Mouse (Mus musculus) adrenal gland (tissue): ENCODE data around the gene Gm6993.

Experiments
- intact Hi-C: fragments of 180-260 bp; cut with DNase I; formaldehyde crosslinking; loops from one replicate; pipeline ENCODE4 v1.15.1; 2025

Gm6993 gene

DNA sequence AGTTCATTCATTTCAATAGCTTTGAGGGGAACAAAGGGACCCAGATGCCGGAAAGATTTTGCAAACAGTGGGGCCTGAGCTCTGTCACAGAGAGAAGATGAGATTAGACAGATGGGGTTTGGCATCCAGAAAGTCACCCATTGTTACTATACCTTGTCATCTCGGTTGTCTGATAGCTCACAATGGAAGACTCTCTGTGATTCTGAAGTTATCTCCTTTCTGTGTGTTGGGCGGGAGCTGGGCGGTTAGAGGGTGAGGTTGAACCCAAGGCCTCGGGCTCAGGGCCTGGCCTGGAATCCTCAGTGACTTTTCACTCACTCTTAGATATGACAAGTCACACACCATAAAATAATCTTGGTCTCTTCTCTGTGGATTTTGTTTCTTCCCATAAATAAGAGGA is 30.2 kb downstream of the Gm6993 start:
- intact Hi-C loops: no loop called here

DNA sequence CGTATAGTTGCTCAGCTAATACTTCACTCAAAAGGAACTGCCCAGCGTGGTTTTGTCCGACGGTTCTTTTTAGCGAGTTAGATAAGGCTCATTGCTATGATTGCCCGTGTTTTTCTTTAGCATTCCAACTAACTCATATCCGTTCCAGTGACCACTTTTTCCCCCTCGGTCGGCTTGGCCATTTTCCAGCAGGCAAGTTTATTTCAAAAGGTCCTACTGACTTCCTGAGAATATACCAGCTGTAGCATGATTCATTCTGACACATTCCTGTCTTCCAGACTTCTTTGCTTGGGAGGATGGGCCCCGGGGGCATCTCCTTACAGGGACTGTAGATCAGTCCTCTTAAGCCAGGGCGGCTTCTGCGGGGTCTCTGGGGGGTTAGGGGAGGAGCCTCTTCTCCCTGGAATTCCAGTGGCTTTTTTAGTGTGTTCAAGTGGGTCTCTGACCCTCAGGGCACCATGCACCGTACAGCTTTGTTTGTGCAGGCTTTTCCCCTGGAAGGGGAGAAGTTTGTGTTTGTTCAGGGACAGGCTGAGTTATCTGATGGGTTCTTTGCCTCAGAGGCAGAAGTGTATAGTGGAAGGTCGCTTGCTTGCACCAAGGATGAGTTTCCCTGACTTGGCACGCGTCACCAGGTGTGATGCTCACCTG is 30.9 kb downstream of the Gm6993 start:
- intact Hi-C loops: no loop called here

DNA sequence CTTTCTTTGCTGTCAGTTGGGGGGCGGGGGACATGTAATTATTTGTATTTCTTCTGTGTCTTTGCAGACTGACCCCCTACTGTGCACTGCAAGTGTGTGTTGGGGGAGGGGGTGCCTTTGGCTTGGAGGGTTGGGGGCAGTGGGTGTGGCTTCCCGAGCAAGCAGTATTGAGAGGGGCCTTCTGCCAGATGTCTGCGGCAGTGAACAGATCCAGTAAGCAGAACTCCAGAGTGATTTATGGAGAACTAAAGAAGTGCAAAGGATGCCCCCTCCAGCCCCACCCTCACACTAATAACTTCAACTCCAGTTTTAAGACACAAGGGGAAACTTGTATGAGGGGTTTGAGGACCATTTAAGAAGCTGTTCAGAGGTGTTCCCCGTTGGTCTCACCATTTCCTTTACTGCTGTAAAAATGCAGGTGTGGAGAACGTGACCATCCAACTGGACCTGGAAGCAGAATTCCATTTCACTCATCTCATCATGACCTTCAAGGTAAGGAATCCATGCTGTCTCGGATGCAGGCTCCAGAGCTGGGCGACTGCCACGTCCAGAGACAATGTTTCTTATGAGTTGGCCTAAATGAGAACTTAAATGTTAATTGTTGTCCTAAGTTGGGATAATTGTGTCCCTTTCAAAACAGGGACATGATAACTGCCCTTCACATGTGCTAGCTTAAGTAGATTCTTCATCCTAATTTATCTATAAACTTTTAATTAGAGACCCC is 31.6 kb downstream of the Gm6993 start:
- intact Hi-C loops: no loop called here

DNA sequence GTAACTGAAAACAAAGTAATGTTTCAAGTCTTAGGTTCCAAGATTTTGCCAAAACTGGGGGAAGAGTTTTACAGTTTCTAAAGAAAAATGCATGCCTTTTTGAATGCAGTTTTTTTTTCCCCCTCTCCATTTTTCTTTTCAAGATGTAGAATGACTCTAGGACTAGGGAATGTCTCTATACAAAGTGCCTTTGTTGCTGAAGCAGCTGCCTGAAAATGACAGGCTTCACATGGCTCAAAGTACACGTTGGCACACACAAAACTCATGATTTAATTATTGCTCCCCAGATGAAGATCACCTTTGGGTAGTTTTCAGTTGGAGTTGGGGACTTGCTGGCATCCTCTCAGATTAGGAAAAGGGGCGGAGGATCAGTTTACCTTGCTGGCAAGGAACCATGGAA is 32.3 kb downstream of the Gm6993 start:
- intact Hi-C loops: no loop called here

DNA sequence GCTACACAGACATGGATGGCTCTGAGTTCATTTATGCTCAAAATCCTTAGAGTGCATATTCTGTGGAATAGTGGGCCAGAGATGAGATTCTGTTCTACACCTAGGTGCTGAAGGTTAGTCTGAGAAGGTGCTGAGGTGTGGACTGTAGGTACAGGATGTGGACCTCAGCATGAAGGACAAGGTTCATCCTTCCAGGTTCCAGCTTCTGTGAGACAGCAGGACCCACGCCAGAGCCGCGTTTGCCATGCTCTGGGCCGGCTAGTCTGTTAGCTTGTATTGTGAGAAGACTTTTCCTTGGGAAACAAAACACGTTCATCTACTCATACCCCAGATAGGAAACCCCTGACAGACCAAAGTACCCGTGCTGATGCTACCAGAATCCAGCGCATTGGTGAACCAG is 33.1 kb downstream of the Gm6993 start:
- intact Hi-C loops: no loop called here

DNA sequence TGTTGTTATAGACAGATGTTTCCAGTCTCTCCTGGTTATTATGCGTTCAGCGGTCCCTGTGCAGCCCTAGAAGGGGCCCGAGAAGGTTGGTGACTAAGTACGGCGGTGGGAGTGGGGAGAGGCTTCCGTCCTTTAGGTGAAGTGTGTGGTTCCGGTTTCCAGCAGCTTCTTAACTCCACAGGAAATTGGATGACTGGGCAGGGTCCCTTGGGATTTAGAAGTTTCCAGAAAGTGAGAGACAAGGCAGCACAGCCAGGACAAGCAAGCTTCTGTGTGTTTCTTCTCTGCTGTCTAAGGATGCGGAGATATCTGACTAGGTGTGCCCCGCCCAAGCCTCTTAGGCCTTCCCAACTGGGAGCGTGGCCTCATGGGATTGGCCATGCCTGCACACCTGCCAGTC is 34.8 kb downstream of the Gm6993 start:
- intact Hi-C loops: no loop called here

DNA sequence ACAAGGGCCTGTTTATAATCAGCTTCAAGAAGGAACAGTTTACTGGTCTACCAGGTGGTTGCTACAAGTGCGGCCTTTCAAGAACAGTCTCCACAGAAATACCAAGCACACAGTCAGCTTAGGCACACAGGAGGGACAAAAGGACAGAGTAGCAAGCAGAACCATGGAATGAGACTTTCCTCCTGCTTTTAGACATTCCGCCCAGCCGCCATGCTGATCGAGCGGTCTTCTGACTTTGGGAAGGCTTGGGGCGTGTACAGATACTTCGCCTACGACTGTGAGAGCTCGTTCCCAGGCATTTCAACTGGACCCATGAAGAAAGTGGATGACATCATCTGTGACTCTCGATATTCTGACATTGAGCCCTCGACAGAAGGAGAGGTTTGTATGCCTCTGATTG is 37.7 kb downstream of the Gm6993 start:
- intact Hi-C loops: no loop called here

DNA sequence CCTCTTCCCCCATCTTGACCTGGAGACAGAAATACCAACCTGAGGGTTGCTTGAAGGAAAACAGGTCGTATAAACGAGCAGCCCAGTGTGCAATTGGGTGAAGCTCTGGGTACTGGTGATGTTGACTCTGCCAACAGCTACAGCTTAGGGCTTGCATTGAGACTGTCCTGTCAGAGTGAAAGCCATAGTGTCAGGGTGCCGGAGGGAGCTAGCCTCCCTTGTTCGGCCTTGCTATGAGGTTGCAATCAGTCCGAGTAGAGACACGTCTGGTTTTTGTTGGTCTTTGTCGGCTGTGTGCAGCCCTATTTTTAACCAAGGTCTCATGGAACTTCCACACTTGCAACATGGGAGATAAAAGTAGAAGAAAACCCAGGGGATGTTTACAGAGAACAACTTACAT is 39.7 kb downstream of the Gm6993 start:
- intact Hi-C loops: loop anchor here (5.0 kb wide), 1 partner anchor 118 kb away; no protein-coding TSS in a partner anchor

DNA sequence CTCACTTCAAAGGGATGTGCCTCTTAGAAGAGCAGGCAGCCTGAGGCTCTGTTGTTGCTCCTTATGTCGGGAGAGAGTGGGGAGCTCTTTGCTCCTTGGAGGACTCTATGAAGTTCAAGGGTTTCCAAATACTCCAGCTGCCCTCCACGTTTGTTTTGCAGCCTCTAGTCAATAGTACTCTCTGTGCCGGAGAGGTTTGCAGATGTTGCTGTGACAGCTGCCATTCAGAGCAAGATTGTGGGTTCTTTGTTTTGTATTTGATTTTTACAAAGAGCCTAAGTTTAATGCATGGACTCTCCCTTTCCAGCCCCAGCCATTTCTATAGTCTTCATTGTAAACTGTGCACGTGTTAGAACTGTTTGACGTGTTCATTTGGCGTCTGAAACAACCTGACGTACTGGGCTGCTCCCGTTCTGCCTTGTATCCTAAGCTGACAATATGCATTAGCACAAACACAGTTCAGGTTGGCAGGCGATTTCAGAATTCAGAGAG is 40.6 kb downstream of the Gm6993 start:
- intact Hi-C loops: loop anchor here (5.0 kb wide), 1 partner anchor 119 kb away; no protein-coding TSS in a partner anchor

DNA sequence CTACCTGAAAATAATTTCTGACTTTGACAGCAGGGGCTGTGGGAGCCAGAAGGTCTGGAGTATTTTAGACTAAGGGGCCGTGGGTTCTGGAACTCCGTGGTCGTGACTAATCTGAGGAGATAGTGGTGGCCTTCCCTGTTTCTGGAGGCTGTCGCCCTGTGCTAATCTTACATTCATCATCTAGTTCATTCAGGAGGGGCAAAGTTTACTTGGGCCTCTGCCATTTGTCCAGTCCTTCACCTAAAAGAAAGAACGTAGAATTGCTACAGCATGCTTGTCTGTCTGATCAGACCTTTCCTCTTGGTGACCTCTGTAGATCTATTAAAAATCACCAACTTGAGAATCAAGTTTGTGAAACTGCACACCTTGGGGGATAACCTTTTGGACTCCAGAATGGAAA is 41.7 kb downstream of the Gm6993 start:
- intact Hi-C loops: loop anchor here (5.0 kb wide), 1 partner anchor 120 kb away; no protein-coding TSS in a partner anchor

DNA sequence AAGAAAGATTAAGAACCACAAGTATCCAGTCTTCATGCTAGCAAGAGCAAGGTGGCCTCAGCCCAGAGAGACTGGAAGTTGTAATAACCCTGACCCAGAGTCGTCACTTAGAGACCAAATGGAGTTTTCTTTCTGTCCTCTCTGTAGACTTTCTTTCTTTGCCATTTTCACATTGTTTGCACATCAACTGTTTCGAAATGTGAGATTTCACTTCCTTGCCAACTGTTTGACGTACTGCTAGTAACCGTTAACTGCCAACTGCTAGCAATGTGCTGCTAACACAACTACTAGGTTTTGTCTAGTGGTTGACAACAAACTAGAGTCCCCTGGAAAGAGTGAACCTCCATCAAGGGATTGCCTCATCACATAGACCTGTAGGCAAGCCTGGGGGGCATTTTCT is 42.6 kb downstream of the Gm6993 start:
- intact Hi-C loops: loop anchor here (5.0 kb wide), 1 partner anchor 121 kb away; no protein-coding TSS in a partner anchor

DNA sequence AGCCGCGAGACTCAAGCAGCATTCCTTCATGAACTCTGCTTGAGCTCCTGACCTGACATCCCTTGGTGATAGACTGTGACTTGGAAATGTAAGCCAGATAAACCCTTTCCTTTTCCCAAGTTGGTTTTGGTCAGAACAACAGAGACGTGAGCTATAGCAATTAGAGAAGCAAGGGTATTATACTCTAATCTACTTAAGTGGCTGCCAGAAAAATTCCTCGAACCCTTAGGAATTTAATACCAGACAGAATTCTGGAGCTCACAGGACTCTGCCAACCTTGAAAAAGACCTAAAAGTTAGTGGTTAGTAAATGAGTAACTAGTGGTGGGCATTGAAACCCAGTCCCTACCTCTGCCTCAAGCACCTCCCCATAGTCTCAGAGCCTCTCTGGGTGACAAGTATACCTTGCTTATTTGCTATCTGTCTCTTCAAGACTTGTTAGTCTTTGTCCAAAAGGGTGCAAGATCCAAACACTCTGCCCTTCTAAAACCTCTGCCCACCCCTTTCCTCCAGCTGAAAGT is 43.1 kb downstream of the Gm6993 start:
- intact Hi-C loops: loop anchor here (5.0 kb wide), 1 partner anchor 121 kb away; no protein-coding TSS in a partner anchor

DNA sequence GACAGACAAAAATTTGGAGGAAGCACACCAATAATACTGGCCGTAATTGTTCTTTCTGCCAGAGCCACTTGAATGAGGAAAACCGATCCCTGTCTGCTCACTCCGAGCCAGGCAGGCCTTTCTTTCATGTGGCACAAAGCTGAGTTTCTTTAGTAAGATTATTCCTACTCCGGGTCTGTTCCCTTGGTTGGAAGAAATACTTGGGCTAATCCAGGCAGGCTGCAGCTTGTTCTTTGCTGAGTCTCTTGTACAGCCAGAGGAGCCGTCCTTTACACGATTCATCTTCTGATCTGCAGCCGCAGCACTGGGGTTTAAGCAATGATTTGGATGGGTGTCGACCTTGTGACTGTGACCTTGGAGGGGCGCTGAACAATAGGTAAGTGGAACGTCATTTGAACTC is 48.5 kb downstream of the Gm6993 start:
- intact Hi-C loops: no loop called here
